Mouse (Mus musculus): ENCODE data around the gene Cacnb4.

GRCm38 (mm10) chr2:52604651-52605020 lies 72.0 kb downstream of the Cacnb4 start:
- TF ChIP-seq MAX (IDR thresholded peaks at IDR 0.05; ENCODE audit: low read depth), result no peak
- TF ChIP-seq E2F4 (IDR thresholded peaks at IDR 0.05; ENCODE audit: insufficient read depth), result no peak
- no peak for TF ChIP-seq CEBPB (IDR thresholded peaks at IDR 0.05; ENCODE audit: insufficient read depth, poor library complexity, severe bottlenecking)
- TF ChIP-seq POLR2A (IDR thresholded peaks at IDR 0.05; ENCODE audit: insufficient read length, low read depth), result no peak
- no peak for TF ChIP-seq POLR2AphosphoS2 (IDR thresholded peaks at IDR 0.05; ENCODE audit: insufficient read length, low read depth)
- no peak for TF ChIP-seq USF1 (IDR thresholded peaks at IDR 0.05; ENCODE audit: low read depth)
- TF ChIP-seq TCF12 (IDR thresholded peaks at IDR 0.05; ENCODE audit: insufficient read depth, poor library complexity, severe bottlenecking), result no peak
- TF ChIP-seq MYOG (IDR thresholded peaks at IDR 0.05; ENCODE audit: control insufficient read depth in 1 of 3, insufficient read depth in 1 of 3, insufficient read length in 2 of 3, low read depth in 2 of 3), result no peak

All from myocyte (in vitro differentiated cells).